Mouse (Mus musculus) neural tube, embryonic 14.5 days (tissue): Measurements from ENCODE around the gene Miox. TPM values are rescaled to one million over a fixed set of nuclear protein-coding genes. Genes with fewer than 3 reads are reported as not detected.

Experiments
- ATAC-seq: fragments of 200-750 bp; cut with Nextera tagmentation; 2 replicates; pipeline ENCODE4 v1.8.0; 2017; ENCODE audit warnings: low read depth, mild to moderate bottlenecking, moderate TSS enrichment, moderate library complexity
- H3K27ac ChIP-seq: fragments of 300-500 bp; sonication (generic); 2 replicates; pipeline ENCODE4 v1.5.1; 2014; ENCODE audit warnings: low read depth, mild to moderate bottlenecking, control low read depth, low read length, moderate library complexity, mixed read lengths
- H3K27me3 ChIP-seq: fragments of 300-500 bp; sonication (generic); 2 replicates; pipeline ENCODE4 v1.6.1; 2014; ENCODE audit warnings: low read length; ENCODE audit not compliant: control insufficient read depth, insufficient read depth
- H3K36me3 ChIP-seq: fragments of 300-500 bp; sonication (generic); 2 replicates; pipeline ENCODE4 v1.6.1; 2014; ENCODE audit warnings: low read length, mixed read lengths; ENCODE audit not compliant: control insufficient read depth, insufficient read depth
- H3K4me1 ChIP-seq: fragments of 300-500 bp; sonication (generic); 2 replicates; pipeline ENCODE4 v1.6.1; 2014; ENCODE audit warnings: low read length; ENCODE audit not compliant: control insufficient read depth, insufficient read depth
- H3K4me2 ChIP-seq: fragments of 300-500 bp; sonication (generic); 2 replicates; pipeline ENCODE4 v1.6.1; 2014; ENCODE audit warnings: mild to moderate bottlenecking, low read depth, low read length, control low read depth
- H3K4me3 ChIP-seq: fragments of 300-500 bp; sonication (generic); 2 replicates; pipeline ENCODE4 v1.5.1; 2014; ENCODE audit warnings: low read depth, low read length, control low read depth, mixed read lengths
- H3K9ac ChIP-seq: fragments of 300-500 bp; sonication (generic); replicated peaks from 2 replicates; pipeline ENCODE4 v1.6.1; 2014; ENCODE audit warnings: low read depth, mild to moderate bottlenecking, control low read depth, low read length, mixed read lengths
- H3K9me3 ChIP-seq: fragments of 300-500 bp; sonication (generic); 2 replicates; pipeline ENCODE4 v1.6.1; 2016; ENCODE audit warnings: low read length; ENCODE audit not compliant: control insufficient read depth
- WGBS: fragments of 180-500 bp; shearing (Covaris S2); extraction: QIAGEN DNeasy Blood & Tissue Kit; methylation state at CpG from one replicate; pipeline ENCODE4 v1.1.7; 2014; 5-methylcytosine and 5-hydroxymethylcytosine counted together
- polyA plus RNA-seq: library from polyadenylated mRNA; unstranded; fragments of >200 nt; fragmentation: Nextera tagmentation; extraction: Ambion mirVana; gene quantifications from 2 replicates; pipeline ENCODE4 v1.2.1, GENCODE M21; 2014

The Miox gene
- polyA plus RNA-seq, 1 experiment from 2014 or later = not detected

- Histone ChIP-seq H3K4me2 (no peak overlapping the region), H3K27me3 (no peaks in the 10 kb centered on the region), H3K4me3 (no peak overlapping the region), H3K4me1 (no peaks in the 10 kb centered on the region), H3K9me3 (no peaks in the 10 kb centered on the region), H3K9ac (no peak overlapping the region), H3K27ac (no peak overlapping the region), H3K36me3 (peaks cover 69% of the 10 kb centered on the region)
- ATAC-seq = no peak
- WGBS = 93% methylated on average over 10 of the region's 10 CpGs
Observed at GRCm38 (mm10) chr15:89293778-89294177, 40.4 kb upstream of the Miox start.

DNA sequence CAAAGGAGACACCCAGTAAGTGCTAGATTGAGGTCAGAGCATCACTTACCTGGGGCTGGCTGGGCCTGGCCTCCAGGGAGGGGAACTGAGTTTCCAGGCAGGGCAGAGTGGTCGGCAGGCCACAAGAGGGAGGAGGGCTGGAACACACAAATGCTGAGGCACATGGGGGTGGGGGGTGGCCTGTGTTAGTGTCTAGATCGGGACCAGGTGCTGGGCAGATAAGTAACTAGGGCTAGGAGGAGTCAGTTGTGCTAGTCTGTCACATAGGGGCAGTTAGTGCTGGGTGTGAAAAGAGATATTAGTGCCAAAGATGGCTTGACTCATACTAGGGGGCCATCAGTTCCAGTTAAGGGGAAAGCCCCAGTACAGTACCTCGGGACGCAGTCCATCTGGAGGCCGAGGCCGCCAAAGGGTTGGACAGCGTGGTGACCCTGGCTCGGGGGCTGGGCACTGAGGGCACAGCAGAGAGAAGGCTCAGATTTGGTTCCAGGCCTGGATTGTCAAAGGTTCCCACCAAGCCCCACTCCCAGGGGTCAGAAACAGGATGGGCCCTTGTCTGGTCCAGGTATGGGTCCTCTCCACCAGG lies 38.5 kb upstream of the Miox start:
- no peaks in the 10 kb centered on the region for H3K9me3 ChIP-seq
- no peak overlapping the region for H3K9ac ChIP-seq
- no peak overlapping the region for H3K27ac ChIP-seq
- H3K4me3 ChIP-seq = no peak overlapping the region
- no peak overlapping the region for H3K4me2 ChIP-seq
- no peaks in the 10 kb centered on the region for H3K27me3 ChIP-seq
- ATAC-seq = no peak
- 95% methylated on average over 8 of the region's 8 CpGs for WGBS
- no peaks in the 10 kb centered on the region for H3K4me1 ChIP-seq
- peaks cover 71% of the 10 kb centered on the region for H3K36me3 ChIP-seq

GRCm38 (mm10) chr15:89296465-89296864 lies 37.7 kb upstream of the Miox start:
- no peak overlapping the region for H3K4me2 ChIP-seq
- 65% methylated on average over 1 of the region's 1 CpGs for WGBS
- ATAC-seq = no peak
- no peaks in the 10 kb centered on the region for H3K27me3 ChIP-seq
- no peaks in the 10 kb centered on the region for H3K9me3 ChIP-seq
- peaks cover 76% of the 10 kb centered on the region for H3K36me3 ChIP-seq
- H3K4me3 ChIP-seq = no peak overlapping the region
- no peaks in the 10 kb centered on the region for H3K4me1 ChIP-seq
- H3K9ac ChIP-seq = no peak overlapping the region
- H3K27ac ChIP-seq = no peak overlapping the region

- Histone ChIP-seq H3K36me3 (peaks cover 83% of the 10 kb centered on the region), H3K4me1 (no peaks in the 10 kb centered on the region), H3K4me3 (no peak overlapping the region), H3K4me2 (no peak overlapping the region), H3K9me3 (no peaks in the 10 kb centered on the region), H3K27me3 (no peaks in the 10 kb centered on the region), H3K27ac (no peak overlapping the region), H3K9ac (no peak overlapping the region)
- 94% methylated on average over 2 of the region's 2 CpGs for WGBS
- ATAC-seq = no peak
Observed at GRCm38 (mm10) chr15:89297695-89298094, 36.5 kb upstream of the Miox start.

DNA sequence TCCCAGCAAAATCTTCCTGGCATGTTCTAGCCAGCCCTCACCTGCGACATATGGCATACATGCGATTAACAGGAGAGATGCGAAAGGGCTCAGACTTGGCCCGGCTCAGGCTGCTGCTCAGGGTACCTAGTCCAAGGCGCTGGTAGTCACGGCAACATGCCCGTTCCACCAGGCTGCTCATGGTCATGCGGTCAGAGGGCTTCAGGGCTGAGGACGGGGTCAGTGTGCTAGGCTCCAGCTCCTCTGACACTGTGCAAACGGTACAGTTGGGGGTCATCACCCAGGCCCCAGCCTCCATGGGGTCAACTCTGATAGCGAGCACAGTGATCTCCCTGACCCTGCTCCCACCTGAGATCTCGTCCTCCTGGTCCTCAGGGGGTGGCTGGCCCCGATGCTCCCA lies 34.0 kb upstream of the Miox start:
- 90% methylated on average over 13 of the region's 13 CpGs for WGBS
- H3K27me3 ChIP-seq = no peaks in the 10 kb centered on the region
- no peak overlapping the region for H3K4me2 ChIP-seq
- H3K9ac ChIP-seq = no peak overlapping the region
- ATAC-seq = no peak
- H3K4me3 ChIP-seq = no peak overlapping the region
- no peak overlapping the region for H3K27ac ChIP-seq
- no peaks in the 10 kb centered on the region for H3K9me3 ChIP-seq
- H3K36me3 ChIP-seq = peaks cover 75% of the 10 kb centered on the region
- no peaks in the 10 kb centered on the region for H3K4me1 ChIP-seq

GRCm38 (mm10) chr15:89300600-89300999 lies 33.6 kb upstream of the Miox start:
- Histone ChIP-seq H3K36me3 (peaks cover 73% of the 10 kb centered on the region), H3K9me3 (no peaks in the 10 kb centered on the region), H3K9ac (no peak overlapping the region), H3K27ac (no peak overlapping the region), H3K4me1 (no peaks in the 10 kb centered on the region), H3K4me2 (no peak overlapping the region), H3K4me3 (no peak overlapping the region), H3K27me3 (no peaks in the 10 kb centered on the region)
- no peak for ATAC-seq
- WGBS = 98% methylated on average over 8 of the region's 8 CpGs

GRCm38 (mm10) chr15:89305966-89306365 lies 28.2 kb upstream of the Miox start:
- H3K4me2 ChIP-seq = no peak overlapping the region
- no peaks in the 10 kb centered on the region for H3K27me3 ChIP-seq
- no peaks in the 10 kb centered on the region for H3K9me3 ChIP-seq
- ATAC-seq = no peak
- 0 out of 2 replicates have a peak, but pooled peaks cover 3% of the 10 kb centered on the region for H3K4me1 ChIP-seq
- H3K36me3 ChIP-seq = peaks cover 48% of the 10 kb centered on the region
- no peak overlapping the region for H3K27ac ChIP-seq
- H3K9ac ChIP-seq = no peak overlapping the region
- no peak overlapping the region for H3K4me3 ChIP-seq
- 74% methylated on average over 1 of the region's 1 CpGs for WGBS

GRCm38 (mm10) chr15:89307461-89307860 lies 26.7 kb upstream of the Miox start:
- no peak overlapping the region for H3K4me3 ChIP-seq
- H3K9ac ChIP-seq = no peak overlapping the region
- H3K27ac ChIP-seq = no peak overlapping the region
- H3K9me3 ChIP-seq = no peaks in the 10 kb centered on the region
- WGBS = 93% methylated on average over 13 of the region's 13 CpGs
- ATAC-seq = no peak
- H3K36me3 ChIP-seq = peaks cover 34% of the 10 kb centered on the region
- H3K4me2 ChIP-seq = no peak overlapping the region
- 0 out of 2 replicates have a peak, but pooled peaks cover 3% of the 10 kb centered on the region for H3K4me1 ChIP-seq
- no peaks in the 10 kb centered on the region for H3K27me3 ChIP-seq

DNA sequence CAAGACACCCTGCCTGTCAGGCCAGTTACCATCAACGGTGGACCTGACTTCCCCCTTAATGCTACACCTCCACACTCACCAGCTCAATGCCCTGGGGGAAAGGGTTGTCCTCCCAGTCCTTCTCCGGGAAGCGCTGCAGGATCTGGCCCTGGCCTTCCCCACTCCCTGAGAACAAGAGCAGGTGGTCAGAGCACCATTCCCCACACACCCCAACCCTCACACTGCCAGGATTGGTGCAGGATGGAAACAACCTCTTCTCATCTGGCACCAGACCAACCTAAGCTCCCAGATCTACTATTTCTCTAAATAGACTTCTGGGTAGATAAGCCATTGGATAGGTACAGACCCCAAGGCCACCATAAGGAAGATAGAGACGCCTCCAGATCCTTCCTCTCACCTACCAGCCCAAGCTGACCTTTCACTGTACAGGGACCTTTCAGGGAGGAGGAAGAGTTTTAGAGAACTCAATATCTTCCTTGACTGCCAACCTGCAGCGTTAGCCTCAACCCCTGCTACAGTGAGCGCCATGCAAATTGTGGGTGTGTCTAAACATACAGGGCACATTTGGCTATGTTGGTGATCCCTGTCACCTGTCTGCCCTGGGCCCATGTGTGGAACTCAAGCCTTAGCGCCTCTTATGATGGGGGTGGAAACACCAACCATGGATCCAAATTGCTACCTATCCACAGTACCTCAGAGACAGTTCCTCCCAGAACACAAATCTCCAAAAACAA lies 25.6 kb upstream of the Miox start:
- no peak overlapping the region for H3K4me3 ChIP-seq
- no peaks in the 10 kb centered on the region for H3K9me3 ChIP-seq
- no peak overlapping the region for H3K27ac ChIP-seq
- H3K27me3 ChIP-seq = no peaks in the 10 kb centered on the region
- H3K4me1 ChIP-seq = peaks cover 8% of the 10 kb centered on the region
- no peak overlapping the region for H3K4me2 ChIP-seq
- no peak overlapping the region for H3K9ac ChIP-seq
- WGBS = 92% methylated on average over 7 of the region's 7 CpGs
- no peak for ATAC-seq
- peaks cover 27% of the 10 kb centered on the region for H3K36me3 ChIP-seq
